Mouse (Mus musculus) limb, embryonic 14.5 days (tissue): ENCODE measurements around the gene Cadps. TPM values are rescaled to one million over a fixed set of nuclear protein-coding genes. Genes with fewer than 3 reads are reported as not detected.

Source experiments
- ATAC-seq: fragments of 200-750 bp; cut with Nextera tagmentation; 2 replicates; pipeline ENCODE4 v1.8.0; 2017; ENCODE audit warnings: low read depth, moderate number of reproducible peaks, moderate TSS enrichment; ENCODE audit not compliant: low FRiP score
- DNase-seq: peaks from one replicate; pipeline ENCODE4 v3.0.0-alpha.2; 2015; ENCODE audit warnings: low spot score
- H3K27ac ChIP-seq: fragments of 300-500 bp; sonication (generic); replicated peaks from 2 replicates; pipeline ENCODE4 v1.5.1; 2014; ENCODE audit warnings: low read depth, mild to moderate bottlenecking, low read length, moderate library complexity, mixed read lengths
- H3K27me3 ChIP-seq: fragments of 300-500 bp; sonication (generic); 2 replicates; pipeline ENCODE4 v1.6.1; 2014; ENCODE audit warnings: low read length, mixed read lengths; ENCODE audit not compliant: control insufficient read depth, insufficient read depth
- H3K36me3 ChIP-seq: fragments of 300-500 bp; sonication (generic); 2 replicates; pipeline ENCODE4 v1.6.1; 2014; ENCODE audit warnings: mild to moderate bottlenecking, low read length, moderate library complexity, mixed read lengths; ENCODE audit not compliant: control insufficient read depth, insufficient read depth
- H3K4me1 ChIP-seq: fragments of 300-500 bp; sonication (generic); 2 replicates; pipeline ENCODE4 v1.6.1; 2014; ENCODE audit warnings: antibody characterized with exemption, low read length, mixed read lengths; ENCODE audit not compliant: control insufficient read depth, insufficient read depth
- H3K4me2 ChIP-seq: fragments of 300-500 bp; sonication (generic); replicated peaks from 2 replicates; pipeline ENCODE4 v1.6.1; 2014; ENCODE audit warnings: low read depth, mild to moderate bottlenecking, low read length, moderate library complexity; ENCODE audit not compliant: severe bottlenecking
- H3K4me3 ChIP-seq: fragments of 300-500 bp; sonication (generic); replicated peaks from 2 replicates; pipeline ENCODE4 v1.5.1; 2014; ENCODE audit warnings: low read length
- H3K9ac ChIP-seq: fragments of 300-500 bp; sonication (generic); 2 replicates; pipeline ENCODE4 v1.6.1; 2014; ENCODE audit warnings: mild to moderate bottlenecking, low read depth, low read length, moderate library complexity; ENCODE audit not compliant: severe bottlenecking
- H3K9me3 ChIP-seq: fragments of 300-500 bp; sonication (generic); 2 replicates; pipeline ENCODE4 v1.6.1; 2016; ENCODE audit warnings: low read length; ENCODE audit not compliant: control insufficient read depth
- POLR2A ChIP-seq: fragments of 200-500 bp; IDR thresholded peaks from 2 replicates; pipeline ENCODE4 v1.8.0; 2012; ENCODE audit warnings: inconsistent platforms, mild to moderate bottlenecking, moderate library complexity, borderline replicate concordance; ENCODE audit not compliant: insufficient read depth, insufficient read length; ENCODE audit errors: extremely low read depth
- WGBS: fragments of 180-500 bp; shearing (Covaris S2); extraction: QIAGEN DNeasy Blood & Tissue Kit; methylation state at CpG from one replicate; pipeline ENCODE4 v1.1.7; 2014; 5-methylcytosine and 5-hydroxymethylcytosine counted together
- polyA plus RNA-seq, 2 experiments: library from polyadenylated mRNA; depleted of rRNA in 1 of 2; stranded (reverse) in 1 of 2; unstranded in 1 of 2; fragments of >200 nt; fragmentation: Nextera tagmentation in 1 of 2; extraction: Ambion mirVana in 1 of 2; gene quantifications; 2 replicates each; pipeline versions ENCODE4 v1.2.1 to v1.2.3; 2012 to 2014

Gene Cadps
- polyA plus RNA-seq, 2 experiments, result 4.9 to 5.9 TPM

- Histone ChIP-seq H3K27me3 (no peaks in the 10 kb centered on the region), H3K4me3 (no peak overlapping the region), H3K4me1 (no peaks in the 10 kb centered on the region), H3K9ac (no peak overlapping the region), H3K36me3 (no peaks in the 10 kb centered on the region), H3K9me3 (no peaks in the 10 kb centered on the region), H3K4me2 (no peak overlapping the region), H3K27ac (no peak overlapping the region)
- no peak for TF ChIP-seq POLR2A
- WGBS, result 25% methylated on average over 9 of the region's 9 CpGs
- ATAC-seq (no peak), DNase-seq (no peak)
Observed at GRCm38 (mm10) chr14:12377883-12378282, 445.0 kb downstream of the Cadps start.

- no peak overlapping the region for H3K9ac ChIP-seq
- H3K27me3 ChIP-seq, result no peaks in the 10 kb centered on the region
- H3K4me2 ChIP-seq, result no peak overlapping the region
- H3K4me3 ChIP-seq, result no peak overlapping the region
- no peak overlapping the region for H3K27ac ChIP-seq
- H3K36me3 ChIP-seq, result no peaks in the 10 kb centered on the region
- H3K9me3 ChIP-seq, result no peaks in the 10 kb centered on the region
- DNase-seq, result no peak
- 84% methylated on average over 2 of the region's 2 CpGs for WGBS
- no peak for ATAC-seq
- H3K4me1 ChIP-seq, result no peaks in the 10 kb centered on the region
- TF ChIP-seq POLR2A, result no peak
Observed at GRCm38 (mm10) chr14:12377289-12377688, 445.6 kb downstream of the Cadps start.

GRCm38 (mm10) chr14:12375451-12375850 lies 447.4 kb downstream of the Cadps start:
- no peaks in the 10 kb centered on the region for H3K9me3 ChIP-seq
- ATAC-seq (no peak), DNase-seq (no peak)
- TF ChIP-seq POLR2A, result no peak
- H3K9ac ChIP-seq, result no peak overlapping the region
- H3K4me2 ChIP-seq, result no peak overlapping the region
- H3K4me1 ChIP-seq, result no peaks in the 10 kb centered on the region
- H3K36me3 ChIP-seq, result no peaks in the 10 kb centered on the region
- no peak overlapping the region for H3K27ac ChIP-seq
- WGBS, result 48% methylated on average over 2 of the region's 2 CpGs
- H3K4me3 ChIP-seq, result no peak overlapping the region
- no peaks in the 10 kb centered on the region for H3K27me3 ChIP-seq

GRCm38 (mm10) chr14:12350271-12350916 lies 472.5 kb downstream of the Cadps start:
- peaks cover 88% of the 10 kb centered on the region for H3K27me3 ChIP-seq
- WGBS, result 9% methylated on average over 16 of the region's 16 CpGs
- no peak overlapping the region for H3K27ac ChIP-seq
- H3K4me1 ChIP-seq, result peaks cover 3% of the 10 kb centered on the region; the same call in 1 of the 2 replicates
- H3K9ac ChIP-seq, result no peak overlapping the region
- DNase-seq (no peak), ATAC-seq (no peak)
- H3K9me3 ChIP-seq, result no peaks in the 10 kb centered on the region
- H3K36me3 ChIP-seq, result no peaks in the 10 kb centered on the region
- no peak overlapping the region for H3K4me2 ChIP-seq
- TF ChIP-seq POLR2A, result no peak
- H3K4me3 ChIP-seq, result no peak overlapping the region

- no peak overlapping the region for H3K27ac ChIP-seq
- no peaks in the 10 kb centered on the region for H3K36me3 ChIP-seq
- DNase-seq (no peak), ATAC-seq (no peak)
- no peak for TF ChIP-seq POLR2A
- H3K4me1 ChIP-seq, result peaks cover 3% of the 10 kb centered on the region; the same call in 1 of the 2 replicates
- no peak overlapping the region for H3K4me2 ChIP-seq
- WGBS, result 6% methylated on average over 15 of the region's 15 CpGs
- H3K9me3 ChIP-seq, result no peaks in the 10 kb centered on the region
- no peak overlapping the region for H3K4me3 ChIP-seq
- peaks cover 95% of the 10 kb centered on the region for H3K27me3 ChIP-seq
- no peak overlapping the region for H3K9ac ChIP-seq
Observed at GRCm38 (mm10) chr14:12349334-12350090, 473.4 kb downstream of the Cadps start.
